Mouse (Mus musculus) mouse embryonic stem cell (cell line): ENCODE data around the gene Dnajc12.
"Not testable (repeated sequence)": the region's sequence is repeated elsewhere in the genome, so short reads cannot be mapped to it uniquely, and the experiment has no call there.

Experiments used
- in situ Hi-C, 2 experiments: fragments of 300-500 bp; cut with MboI; formaldehyde crosslinking; loops; 1 replicate in 1 of 2; 3 replicates in 1 of 2; pipeline ENCODE4 v1.14.3; 2019 to 2020; ENCODE audit warnings: low sequenced_read_pairs in 2 of 2, low pct_unique_long_range_greater_than_20kb in 1 of 2, mixed read lengths in 1 of 2; ENCODE audit not compliant: unreplicated experiment in 1 of 2

Dnajc12 gene

GRCm38 (mm10) chr10:63423591-63424474 is 41.6 kb downstream of the Dnajc12 start:
- in situ Hi-C loops: loop anchor here in 1 of 2 experiments (5.0 kb wide), 1 partner anchor 148 kb away; no protein-coding TSS in a partner anchor

- in situ Hi-C loops: loop anchor here in 1 of 2 experiments (5.0 kb wide), 1 partner anchor 148 kb away; no protein-coding TSS in a partner anchor
Measured at GRCm38 (mm10) chr10:63424475-63424814, 42.2 kb downstream of the Dnajc12 start.

GRCm38 (mm10) chr10:63427146-63427545 is 44.9 kb downstream of the Dnajc12 start:
- in situ Hi-C loops: no loop called here

- in situ Hi-C loops: no loop called here
Measured at GRCm38 (mm10) chr10:63428243-63429022, 46.2 kb downstream of the Dnajc12 start.

- in situ Hi-C loops: no loop called here
Measured at GRCm38 (mm10) chr10:63429023-63429340, 46.7 kb downstream of the Dnajc12 start.

GRCm38 (mm10) chr10:63429380-63429779 is 47.1 kb downstream of the Dnajc12 start:
- in situ Hi-C loops: no loop called here

- in situ Hi-C loops: no loop called here
Measured at GRCm38 (mm10) chr10:63429785-63430305, 47.6 kb downstream of the Dnajc12 start, which contains the start of gene Ctnna3. Ctnna3 (plus strand) TSS chr10:63430098.

- in situ Hi-C loops: no loop called here
Measured at GRCm38 (mm10) chr10:63431221-63431736, 49.0 kb downstream of the Dnajc12 start.

- in situ Hi-C loops: no loop called here
Measured at GRCm38 (mm10) chr10:63432099-63432498, 49.9 kb downstream of the Dnajc12 start.

- in situ Hi-C loops: no loop called here
Measured at GRCm38 (mm10) chr10:63432887-63433286, 50.6 kb downstream of the Dnajc12 start.

- in situ Hi-C loops: no loop called here
Measured at GRCm38 (mm10) chr10:63438736-63439262, 56.6 kb downstream of the Dnajc12 start.

- in situ Hi-C loops: no loop called here
Measured at GRCm38 (mm10) chr10:63439694-63440228, 57.5 kb downstream of the Dnajc12 start.

GRCm38 (mm10) chr10:63444602-63445387 is 62.6 kb downstream of the Dnajc12 start:
- in situ Hi-C loops: not testable (repeated sequence)

- in situ Hi-C loops: no loop called here
Measured at GRCm38 (mm10) chr10:63453926-63454325, 71.7 kb downstream of the Dnajc12 start.

- in situ Hi-C loops: no loop called here
Measured at GRCm38 (mm10) chr10:63455110-63455878, 73.1 kb downstream of the Dnajc12 start.

- in situ Hi-C loops: no loop called here
Measured at GRCm38 (mm10) chr10:63457292-63458128, 75.3 kb downstream of the Dnajc12 start.
